21 mouse cellular contexts compared by ENCODE assay signal in the genomic region with DNA sequence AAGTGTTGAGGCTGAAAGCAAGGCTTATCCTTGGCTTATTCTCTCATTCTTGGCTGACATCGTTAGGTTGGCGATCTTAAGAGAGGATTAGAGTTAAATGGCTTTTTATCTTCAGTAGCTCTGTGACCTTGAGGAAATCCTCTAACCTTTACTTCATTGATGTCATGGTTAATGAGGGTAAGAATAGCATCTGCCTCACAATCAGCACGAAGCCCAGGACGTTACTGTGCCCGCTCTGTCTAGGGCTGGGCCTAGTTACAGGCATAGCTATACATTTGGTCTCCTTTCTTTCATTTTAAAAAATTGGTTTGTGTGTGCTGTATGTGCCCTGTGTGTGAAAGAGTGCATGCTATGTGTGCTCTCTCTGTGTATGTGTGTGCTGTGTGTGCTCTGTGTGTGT.
DNase-seq lines count a peak whose midpoint lies in the region; ATAC-seq and TF ChIP-seq lines count a peak whose summit lies in the region.
"Had no signal": no experiment of that assay in that cellular context is flagged by ENCODE, and none has a peak within 500 bp of the region (broad histone marks: within the 10 kb centered on the region; RNA-seq: fewer than 3 reads in every experiment).

No protein-coding gene starts in this region.

- no peak overlapping the region for H3K4me2 ChIP-seq in forebrain, embryonic 14.5 days (ENCODE audit: low read length)
- H3K4me2 ChIP-seq in forebrain, embryonic 11.5 days (ENCODE audit: low read depth, low read length, severe bottlenecking): no peak overlapping the region
- peak overlapping the region; percentile 53 for H3K4me2 ChIP-seq in heart, embryonic 13.5 days
- H3K4me2 ChIP-seq in heart, postnatal 0 days (ENCODE audit: low read depth, low read length): peak overlapping the region; percentile 37
- H3K4me2 ChIP-seq: forebrain, embryonic 15.5 days; hindbrain, embryonic 15.5 days had no signal

- intact Hi-C loops in heart, adult 2 months (cut with DNase I): no loop called here
- intact Hi-C loops in heart, postnatal 14 days (cut with DNase I): no loop called here

- DNase-seq in forebrain, embryonic 14.5 days (ENCODE audit: low spot score): peak; percentile 23
- no peak for DNase-seq in forebrain, embryonic 11.5 days (ENCODE audit: low spot score)
- DNase-seq in heart, adult 2 months: no peak
- no peak for DNase-seq in heart, postnatal 0 days (ENCODE audit: low spot score)
- DNase-seq in heart, postnatal 14 days: no peak
- DNase-seq in urinary bladder, postnatal 4 days (ENCODE audit: low spot score in 2 of 2): no peak
- DNase-seq: adrenal gland, adult 8-10 months; adrenal gland, postnatal 36 days; B cell, adult 2 months; cerebellum, adult 2 months; cerebellum, postnatal 10 days; gastrocnemius, postnatal 36 days; kidney, adult 8-10 months had no signal

- no peak overlapping the region for H3K9ac ChIP-seq in forebrain, embryonic 14.5 days (ENCODE audit: low read length)
- H3K9ac ChIP-seq in forebrain, embryonic 11.5 days (ENCODE audit: low read length): no peak overlapping the region
- H3K9ac ChIP-seq in heart, embryonic 13.5 days: 0 out of 2 replicates have a peak overlapping the region, but pooled peaks have one; percentile 8
- no peak overlapping the region for H3K9ac ChIP-seq in heart, adult 2 months (ENCODE audit: low read depth, low read length)
- H3K9ac ChIP-seq in heart, postnatal 0 days (replicated peaks; ENCODE audit: low read depth, low read length): no peak overlapping the region
- H3K9ac ChIP-seq: forebrain, embryonic 15.5 days; hindbrain, embryonic 15.5 days had no signal

- TF ChIP-seq POLR2A in heart, adult 2 months (IDR thresholded peaks at IDR 0.05; ENCODE audit: insufficient read depth, low read depth, low read length): no peak

- H3K9me3 ChIP-seq in forebrain, embryonic 14.5 days (replicated peaks; ENCODE audit: control insufficient read depth, low read length): no peaks in the 10 kb centered on the region
- H3K9me3 ChIP-seq in forebrain, embryonic 11.5 days (ENCODE audit: control insufficient read depth, low read length): no peaks in the 10 kb centered on the region
- no peaks in the 10 kb centered on the region for H3K9me3 ChIP-seq in heart, embryonic 13.5 days
- H3K9me3 ChIP-seq in heart, postnatal 0 days (replicated peaks; ENCODE audit: control insufficient read depth, low read length): no peaks in the 10 kb centered on the region
- H3K9me3 ChIP-seq: embryonic facial prominence, embryonic 10.5 days; forebrain, embryonic 15.5 days; hindbrain, embryonic 15.5 days had no signal

- no peaks in the 10 kb centered on the region for H3K27me3 ChIP-seq in forebrain, embryonic 14.5 days (replicated peaks; ENCODE audit: control insufficient read depth, insufficient read depth, low read length)
- no peaks in the 10 kb centered on the region for H3K27me3 ChIP-seq in forebrain, embryonic 11.5 days (ENCODE audit: control insufficient read depth, insufficient read depth, low read length)
- H3K27me3 ChIP-seq in heart, embryonic 13.5 days (replicated peaks): no peaks in the 10 kb centered on the region
- no peaks in the 10 kb centered on the region; the same call in none of the 2 replicates for H3K27me3 ChIP-seq in heart, adult 2 months (ENCODE audit: control insufficient read depth, insufficient read depth, low read length)
- H3K27me3 ChIP-seq in heart, postnatal 0 days (ENCODE audit: control insufficient read depth, insufficient read depth, low read length): no peaks in the 10 kb centered on the region
- H3K27me3 ChIP-seq: forebrain, embryonic 15.5 days; hindbrain, embryonic 15.5 days had no signal

- no peak for ATAC-seq in forebrain, embryonic 14.5 days
- no peak; the same call in 1 of the 2 replicates for ATAC-seq in forebrain, embryonic 11.5 days (replicated peaks; ENCODE audit: low FRiP score)
- ATAC-seq in heart, embryonic 13.5 days (ENCODE audit: extremely low read depth, insufficient number of reproducible peaks, low FRiP score, low TSS enrichment): no peak
- ATAC-seq in heart, postnatal 0 days (ENCODE audit: insufficient read depth, low read depth): peak; percentile 57
- ATAC-seq: CD4-positive, CD25-positive, alpha-beta regulatory T cell, adult 4 months; forebrain, embryonic 15.5 days; inflammation-experienced regulatory T-cells, adult 6 months; intestine, postnatal 0 days had no signal

- 23% methylated on average over 5 of the region's 5 CpGs for whole genome bisulfite sequencing in forebrain, embryonic 14.5 days
- WGBS in forebrain, embryonic 11.5 days: 34% methylated on average over 5 of the region's 5 CpGs
- WGBS in heart, embryonic 13.5 days: 28% methylated on average over 5 of the region's 5 CpGs
- WGBS in heart, adult 2 months: 32% methylated on average over 5 of the region's 5 CpGs
- 15% methylated on average over 5 of the region's 5 CpGs for WGBS in heart, postnatal 0 days

- H3K4me1 ChIP-seq in forebrain, embryonic 14.5 days (ENCODE audit: control insufficient read depth, insufficient read depth, low read length): no peaks in the 10 kb centered on the region
- no peaks in the 10 kb centered on the region for H3K4me1 ChIP-seq in forebrain, embryonic 11.5 days (replicated peaks; ENCODE audit: control insufficient read depth, insufficient read depth, low read length)
- H3K4me1 ChIP-seq in heart, embryonic 13.5 days: peaks cover 35% of the 10 kb centered on the region
- peaks cover 4% of the 10 kb centered on the region; the same call in 1 of the 2 replicates for H3K4me1 ChIP-seq in heart, adult 2 months (ENCODE audit: control insufficient read depth, insufficient read depth, low read length)
- peaks cover 10% of the 10 kb centered on the region for H3K4me1 ChIP-seq in heart, postnatal 0 days (ENCODE audit: control insufficient read depth, insufficient read depth)
- H3K4me1 ChIP-seq: forebrain, embryonic 15.5 days had no signal

- no peak for TF ChIP-seq CTCF in heart, adult 2 months (IDR thresholded peaks at IDR 0.05)
- no peak for TF ChIP-seq CTCF in heart, postnatal 0 days (IDR thresholded peaks at IDR 0.05; ENCODE audit: low read depth)

- H3K4me3 ChIP-seq in forebrain, embryonic 14.5 days (ENCODE audit: low read depth, low read length): no peak overlapping the region
- no peak overlapping the region for H3K4me3 ChIP-seq in forebrain, embryonic 11.5 days (ENCODE audit: low read depth, low read length)
- H3K4me3 ChIP-seq in heart, embryonic 13.5 days: peak overlapping the region; percentile 9; the same call in 1 of the 2 replicates
- H3K4me3 ChIP-seq in heart, adult 2 months: no peak overlapping the region
- no peak overlapping the region for H3K4me3 ChIP-seq in heart, postnatal 0 days (ENCODE audit: low read depth, low read length)
- H3K4me3 ChIP-seq: embryonic facial prominence, embryonic 10.5 days; forebrain, embryonic 15.5 days; hindbrain, embryonic 15.5 days had no signal

- H3K36me3 ChIP-seq in forebrain, embryonic 14.5 days (ENCODE audit: control insufficient read depth, insufficient read depth, low read length): no peaks in the 10 kb centered on the region
- H3K36me3 ChIP-seq in forebrain, embryonic 11.5 days (ENCODE audit: control insufficient read depth, insufficient read depth, low read length): no peaks in the 10 kb centered on the region
- no peaks in the 10 kb centered on the region for H3K36me3 ChIP-seq in heart, embryonic 13.5 days
- no peaks in the 10 kb centered on the region for H3K36me3 ChIP-seq in heart, adult 2 months (ENCODE audit: control insufficient read depth, insufficient read depth, low read length)
- no peaks in the 10 kb centered on the region for H3K36me3 ChIP-seq in heart, postnatal 0 days (replicated peaks; ENCODE audit: control insufficient read depth, insufficient read depth, low read length)
- H3K36me3 ChIP-seq: embryonic facial prominence, embryonic 10.5 days; forebrain, embryonic 15.5 days; G1E; hindbrain, embryonic 15.5 days had no signal

- H3K79me2 ChIP-seq in heart, adult 2 months (replicated peaks; ENCODE audit: control insufficient read depth, insufficient read depth, low read length): no peaks in the 10 kb centered on the region

- no peak for TF ChIP-seq EP300 in heart, adult 2 months (IDR thresholded peaks at IDR 0.05; ENCODE audit: insufficient read depth, low read depth, low read length)
- no peak for TF ChIP-seq EP300 in heart, postnatal 0 days (IDR thresholded peaks at IDR 0.05; ENCODE audit: low read depth)

- no peak overlapping the region for H3K27ac ChIP-seq in forebrain, embryonic 14.5 days (ENCODE audit: low read depth, low read length)
- H3K27ac ChIP-seq in forebrain, embryonic 11.5 days (ENCODE audit: low read depth, low read length): no peak overlapping the region
- H3K27ac ChIP-seq in heart, embryonic 13.5 days (replicated peaks): peak overlapping the region; percentile 53; the same call in 1 of the 2 replicates
- no peak overlapping the region for H3K27ac ChIP-seq in heart, adult 2 months
- H3K27ac ChIP-seq in heart, postnatal 0 days (ENCODE audit: low read depth): no peak overlapping the region
- H3K27ac ChIP-seq: embryonic facial prominence, embryonic 10.5 days; forebrain, embryonic 15.5 days; hindbrain, embryonic 15.5 days had no signal

Comparison
In these comparisons a context has a peak if more than half of its experiments do, and no peak if none do; other contexts are left out.
1. H3K4me2 ChIP-seq: peak in heart, embryonic 13.5 days (single experiment) and heart, postnatal 0 days (single experiment); none in forebrain, embryonic 14.5 days (single experiment) and forebrain, embryonic 11.5 days (single experiment).